Mouse (Mus musculus) gastrocnemius, adult 18-20 months (tissue): Measurements from ENCODE around the gene Zfp787. TPM values are rescaled to one million over a fixed set of nuclear protein-coding genes. Genes with fewer than 3 reads are reported as not detected.
"Not testable (repeated sequence)": the region's sequence is repeated elsewhere in the genome, so short reads cannot be mapped to it uniquely, and the experiment has no call there.

Experiments
- DNase-seq: peaks from one replicate; pipeline ENCODE4 v3.0.0; 2021; ENCODE audit warnings: low spot score
- long read RNA-seq, 2 experiments: library from polyadenylated mRNA; stranded (forward); transcript quantifications; one replicate each; pipeline ENCODE4 v2.0.0; 2021
- total RNA-seq, 2 experiments: library from RNA; stranded (reverse); gene quantifications; 2 replicates each; pipeline ENCODE4 v1.2.3; 2021

Zfp787 gene
- 10 to 100 TPM; 27.2 to 27.6 TPM for total RNA-seq
- long read RNA-seq, experiment 1, transcript Zfp787-201 (3 exons, 1,897 nt): major isoform, 11 of 17 reads
- long read RNA-seq, experiment 1, partial matches to known transcripts: 0 of 17 reads
- long read RNA-seq, experiment 1, other reads (novel, unspliced or antisense): 4 of 17 reads
- long read RNA-seq, experiment 2, transcript Zfp787-201 (3 exons, 1,897 nt): major isoform, 13 of 22 reads
- long read RNA-seq, experiment 2, partial matches to known transcripts: 0 of 22 reads
- long read RNA-seq, experiment 2, other reads (novel, unspliced or antisense): 5 of 22 reads

DNA sequence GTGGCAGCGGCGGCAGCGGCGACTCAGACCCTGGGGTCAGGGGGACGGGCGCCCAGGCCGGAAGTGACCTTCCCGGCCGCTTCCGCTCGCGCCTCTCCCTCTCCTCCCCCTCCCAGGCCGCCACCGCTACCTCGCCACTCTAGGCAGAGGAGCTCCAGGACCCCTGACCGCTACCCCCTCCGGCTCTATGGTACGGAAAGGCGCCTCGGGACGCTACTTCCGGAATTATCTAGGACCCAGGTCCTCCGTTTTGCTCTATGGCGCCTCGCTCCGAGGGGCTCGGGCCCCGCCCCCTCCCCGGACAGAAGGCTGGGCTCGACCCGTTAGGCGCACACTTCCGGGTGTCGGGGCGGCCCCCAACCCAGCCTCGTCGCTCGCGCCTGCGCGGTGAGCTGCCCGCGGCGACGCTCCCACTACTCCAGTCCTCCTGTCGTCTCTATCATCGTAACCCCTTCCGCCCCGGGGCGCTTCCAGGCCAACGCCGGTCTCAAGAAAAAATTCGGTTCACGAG, at the start of gene Zfp787:
TSS of gene Zfp787 (minus strand) at position 97 of the 511 bp plus-strand sequence.
- DNase-seq: peak; percentile 97

GRCm38 (mm10) chr7:6204200-6204599, 48.4 kb upstream of the Zfp787 start:
- no peak for DNase-seq

- DNase-seq: no peak
These were observed 41.0 kb upstream of the Zfp787 start, which contains the start of gene Galp for GRCm38 (mm10) chr7:6196790-6197189. Gene Galp (plus strand): TSS chr7:6197090.

- DNase-seq: no peak
These were observed 40.0 kb upstream of the Zfp787 start for GRCm38 (mm10) chr7:6195777-6196176.

DNA sequence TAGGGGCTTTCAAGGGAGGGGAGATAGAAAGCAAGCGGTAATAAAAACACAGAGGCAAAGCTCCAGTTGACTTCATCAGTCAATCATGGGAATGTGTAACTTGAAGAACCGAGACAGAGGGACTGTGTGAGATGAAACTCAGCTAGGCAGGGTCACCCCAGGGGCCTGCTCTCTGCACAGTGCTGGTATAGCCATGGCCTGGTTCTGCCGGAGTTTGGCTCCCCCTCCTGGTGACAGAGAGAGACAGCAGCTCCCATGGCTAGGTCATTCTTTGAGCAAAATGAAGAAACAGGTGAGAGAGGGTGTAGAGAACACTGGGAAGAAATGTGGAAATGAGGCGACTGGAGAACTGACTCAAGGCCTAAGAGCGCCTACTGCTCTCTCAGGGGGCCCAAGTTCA, 38.3 kb upstream of the Zfp787 start:
- DNase-seq: peak; percentile 53

DNA sequence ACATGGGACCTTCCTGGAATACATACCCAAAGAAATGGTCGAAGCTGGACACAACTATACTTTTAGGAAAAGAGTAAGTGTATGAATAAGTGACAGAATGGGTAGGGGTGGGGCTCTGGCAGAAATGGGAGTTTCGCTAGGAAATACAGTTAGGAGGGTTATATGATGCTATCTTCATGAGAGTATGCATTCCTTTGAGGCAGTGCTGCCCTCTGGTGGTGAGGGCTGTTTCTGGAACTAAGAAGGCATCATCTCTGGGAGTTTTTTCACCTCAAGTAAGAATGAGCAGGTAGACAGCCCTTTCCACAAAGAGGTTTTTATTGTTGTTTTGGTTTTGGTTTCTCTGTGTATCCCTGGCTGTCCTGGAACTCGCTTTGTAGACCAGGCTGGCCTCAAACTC, 35.6 kb upstream of the Zfp787 start:
- peak; percentile 72 for DNase-seq

DNA sequence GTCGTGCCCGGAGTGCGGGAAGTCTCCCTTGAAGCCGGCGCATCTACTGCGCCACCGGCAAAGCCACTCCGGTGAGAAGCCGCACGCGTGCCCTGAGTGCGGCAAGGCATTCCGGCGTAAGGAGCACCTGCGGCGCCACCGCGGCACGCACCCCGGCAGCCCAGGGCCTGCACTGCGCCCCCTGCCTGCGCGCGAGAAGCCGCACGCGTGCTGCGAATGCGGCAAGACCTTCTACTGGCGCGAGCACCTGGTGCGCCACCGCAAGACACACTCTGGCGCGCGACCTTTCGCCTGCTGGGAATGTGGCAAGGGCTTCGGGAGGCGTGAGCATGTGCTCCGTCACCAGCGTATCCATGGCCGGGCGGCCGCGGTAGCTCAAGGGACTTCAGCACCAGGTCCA, 33.7 kb upstream of the Zfp787 start:
- DNase-seq: no peak

GRCm38 (mm10) chr7:6186756-6187155, 31.0 kb upstream of the Zfp787 start:
- DNase-seq: no peak

- no peak for DNase-seq
These were observed 30.4 kb upstream of the Zfp787 start for GRCm38 (mm10) chr7:6186176-6186575.

DNA sequence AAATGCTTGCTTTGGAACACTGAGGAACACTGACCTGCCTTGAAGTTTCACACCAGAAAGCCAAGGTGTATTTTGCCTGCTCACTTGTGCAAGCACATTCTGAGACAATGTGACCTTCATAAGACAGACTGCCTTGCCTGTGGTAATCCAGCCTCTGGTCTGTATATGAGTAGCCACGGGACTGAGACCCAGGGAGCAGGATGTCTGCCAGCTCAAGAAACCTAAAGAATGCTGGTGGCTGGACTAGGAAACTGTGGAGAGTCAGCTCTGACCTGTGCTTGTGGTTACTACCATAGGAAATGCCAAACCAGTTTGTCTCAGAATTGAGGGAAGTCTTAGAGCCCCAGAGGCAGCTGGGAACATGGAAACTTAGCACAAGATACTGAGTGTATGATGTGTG, 29.6 kb upstream of the Zfp787 start:
- no peak for DNase-seq

DNA sequence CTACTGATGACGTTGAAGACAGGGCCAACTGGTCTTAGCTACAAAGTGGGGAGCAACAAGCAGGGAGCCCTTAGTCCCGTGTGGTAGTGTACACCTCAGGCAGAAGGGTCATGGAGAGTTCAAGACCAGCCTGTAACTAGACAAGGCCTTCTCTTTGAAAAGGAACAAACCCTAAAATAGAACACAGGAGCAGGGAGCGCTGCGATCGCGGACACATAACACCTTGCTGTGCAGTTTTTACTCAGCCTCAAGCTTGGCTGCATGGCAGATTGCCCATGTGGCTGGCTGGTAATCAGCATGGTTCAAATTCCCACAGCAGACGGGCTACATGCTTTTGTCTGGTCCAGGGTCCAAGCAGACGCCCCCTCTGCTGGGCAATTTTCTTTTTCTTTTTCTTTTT, 28.7 kb upstream of the Zfp787 start:
- DNase-seq: peak; percentile 43

DNA sequence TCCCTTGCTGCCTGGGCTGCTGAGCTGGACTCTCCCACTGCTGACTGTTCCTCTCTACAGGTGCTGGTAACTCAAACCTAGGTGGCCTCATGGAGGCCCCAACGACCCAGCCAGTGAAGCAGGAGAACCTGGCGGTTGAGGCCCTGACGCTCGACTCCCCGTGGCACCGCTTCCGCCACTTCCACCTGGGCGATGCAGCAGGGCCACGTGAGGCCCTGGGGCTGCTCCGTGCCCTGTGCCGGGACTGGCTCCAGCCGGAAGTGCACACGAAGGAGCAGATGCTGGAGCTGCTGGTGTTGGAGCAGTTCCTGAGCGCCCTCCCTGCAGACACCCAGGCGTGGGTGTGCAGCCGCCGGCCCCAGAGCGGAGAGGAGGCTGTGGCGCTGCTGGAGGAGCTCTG, 28.0 kb upstream of the Zfp787 start:
- no peak for DNase-seq

- DNase-seq: no peak
These were observed 27.1 kb upstream of the Zfp787 start for GRCm38 (mm10) chr7:6182882-6183281.

GRCm38 (mm10) chr7:6179013-6179412, 23.2 kb upstream of the Zfp787 start:
- no peak for DNase-seq

DNA sequence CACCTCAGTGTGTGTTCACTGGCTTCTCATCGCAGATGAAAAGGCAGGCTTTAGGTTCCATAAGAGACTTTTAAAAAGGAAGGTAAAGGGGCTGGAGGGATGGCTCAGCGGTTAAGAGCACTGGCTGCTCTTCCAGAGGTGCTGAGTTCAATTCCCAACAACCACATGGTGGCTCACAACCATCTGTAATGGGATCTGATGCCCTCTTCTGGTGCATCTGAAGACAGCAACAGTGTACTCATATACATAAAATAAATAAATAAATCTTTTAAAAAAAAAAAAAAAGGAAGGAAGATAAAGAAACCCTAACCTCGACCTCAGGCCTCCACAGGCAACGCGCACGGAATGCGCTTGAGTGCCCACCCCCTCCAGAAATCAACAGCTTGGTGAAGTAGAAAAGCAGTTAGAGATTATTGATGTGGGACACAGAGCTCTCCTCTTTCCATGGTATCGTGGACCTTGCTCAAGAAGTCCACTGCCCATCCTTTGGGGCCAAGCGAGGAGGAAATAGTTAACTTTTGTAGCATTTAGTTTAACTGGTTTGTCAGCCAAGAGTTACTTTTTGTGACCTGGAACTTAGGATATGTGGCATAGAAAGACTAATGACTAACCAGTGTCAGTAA, 18.7 kb upstream of the Zfp787 start:
- not testable (repeated sequence) for DNase-seq

GRCm38 (mm10) chr7:6173872-6174271, 18.1 kb upstream of the Zfp787 start:
- no peak for DNase-seq

- DNase-seq: no peak
These were observed 17.0 kb upstream of the Zfp787 start for GRCm38 (mm10) chr7:6172674-6173244.

- DNase-seq: peak; percentile 96
These were observed 16.3 kb upstream of the Zfp787 start, which contains the start of gene Zfp444 for GRCm38 (mm10) chr7:6172006-6172649. Gene Zfp444 (plus strand): TSS chr7:6172226.

- DNase-seq: peak; percentile 56
These were observed 15.7 kb upstream of the Zfp787 start for GRCm38 (mm10) chr7:6171444-6172005.

GRCm38 (mm10) chr7:6170871-6171270, 15.1 kb upstream of the Zfp787 start:
- DNase-seq: no peak

- no peak for DNase-seq
These were observed 14.6 kb upstream of the Zfp787 start for GRCm38 (mm10) chr7:6170391-6170790.

DNA sequence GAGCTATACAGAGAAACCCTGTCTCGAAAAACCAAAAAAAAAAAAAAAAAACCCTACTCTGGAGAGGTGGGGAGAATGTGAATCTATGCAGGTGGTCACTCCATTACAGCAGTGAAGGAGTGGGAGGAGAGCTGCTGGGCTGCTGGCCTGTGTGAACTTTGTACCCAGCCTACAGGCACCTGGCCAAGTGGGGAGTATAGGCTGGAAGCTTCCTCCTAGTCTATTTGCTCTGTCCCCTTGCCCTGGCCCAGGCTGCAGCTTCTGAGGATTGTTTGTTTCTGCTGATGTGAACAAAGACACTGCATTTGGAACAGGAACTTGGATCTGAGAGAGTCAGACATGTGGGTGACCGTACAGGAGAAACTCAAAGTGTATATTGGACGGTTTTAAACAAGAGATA, 13.6 kb upstream of the Zfp787 start:
- no peak for DNase-seq
